In the genomic region with DNA sequence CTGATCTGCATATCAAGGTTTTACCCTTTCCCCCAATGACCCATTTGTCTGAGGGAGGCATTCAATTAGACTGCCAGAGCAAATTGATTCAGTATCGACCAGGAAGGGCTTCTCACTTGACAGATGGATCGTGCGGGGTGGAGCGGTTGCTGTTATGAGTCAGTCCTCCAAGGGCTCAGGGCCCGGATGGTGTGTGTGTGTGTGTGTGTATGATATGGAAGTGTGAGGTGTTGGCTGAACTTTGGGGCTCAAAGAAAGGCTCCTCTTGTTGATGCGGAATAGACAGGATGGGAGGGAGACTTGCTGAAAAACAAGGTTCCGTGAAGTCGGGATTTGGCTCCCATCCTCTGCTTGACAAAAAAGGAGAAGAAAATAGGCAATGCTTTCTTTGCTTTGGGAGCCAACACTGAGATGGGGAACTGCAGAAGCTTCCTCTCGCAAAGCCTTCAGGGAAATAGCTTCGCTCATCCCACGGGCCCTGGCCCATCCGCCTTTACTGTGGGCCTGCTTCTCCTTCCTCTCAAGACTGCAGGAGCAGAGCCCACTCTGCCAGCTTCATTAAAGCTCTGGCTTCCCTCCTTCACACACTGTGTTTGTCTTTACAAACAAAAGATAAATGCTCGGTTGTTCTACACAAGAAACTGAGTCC, we compare ENCODE assay signal across 17 mouse cellular contexts. TPM values are rescaled to one million over a fixed set of nuclear protein-coding genes. Genes with fewer than 3 reads are reported as not detected.
A peak's percentile ranks its signal among the peaks of the same experiment; 100 is the strongest.
DNase-seq lines count a peak whose midpoint lies in the region; ATAC-seq lines count a peak whose summit lies in the region.
"Had no signal": no experiment of that assay in that cellular context is flagged by ENCODE, and none has a peak within 500 bp of the region (broad histone marks: within the 10 kb centered on the region; RNA-seq: fewer than 3 reads in every experiment).

No protein-coding gene starts in this region.

- H3K9me3 ChIP-seq in hindbrain, embryonic 10.5 days: no peaks in the 10 kb centered on the region
- no peaks in the 10 kb centered on the region for H3K9me3 ChIP-seq in hindbrain, embryonic 14.5 days (ENCODE audit: control insufficient read depth, low read length)
- no peaks in the 10 kb centered on the region for H3K9me3 ChIP-seq in neural tube, embryonic 12.5 days
- no peaks in the 10 kb centered on the region for H3K9me3 ChIP-seq in neural tube, embryonic 15.5 days (replicated peaks)
- H3K9me3 ChIP-seq: embryonic facial prominence, embryonic 15.5 days; liver, embryonic 12.5 days had no signal

- ATAC-seq in hindbrain, embryonic 14.5 days (ENCODE audit: low FRiP score): no peak
- peak; percentile 58; the same call in 1 of the 2 replicates for ATAC-seq in neural tube, embryonic 12.5 days (ENCODE audit: low FRiP score, low read depth)
- no peak for ATAC-seq in neural tube, embryonic 15.5 days (ENCODE audit: low FRiP score)
- no peak for ATAC-seq in erythroblast, adult 5-6 weeks (replicated peaks; ENCODE audit: low FRiP score, poor library complexity, severe bottlenecking)
- ATAC-seq: activated CD4-positive, CD25-positive, alpha-beta regulatory T cell, adult 4 months; CD4-positive, CD25-positive, alpha-beta regulatory T cell, adult 4 months; liver, embryonic 12.5 days had no signal

- H3K4me1 ChIP-seq in hindbrain, embryonic 10.5 days (replicated peaks): peaks cover 6% of the 10 kb centered on the region; the same call in 1 of the 2 replicates
- H3K4me1 ChIP-seq in hindbrain, embryonic 14.5 days (replicated peaks; ENCODE audit: control insufficient read depth, insufficient read depth, low read length): peaks cover 7% of the 10 kb centered on the region; the same call in 1 of the 2 replicates
- H3K4me1 ChIP-seq in neural tube, embryonic 12.5 days: peaks cover 6% of the 10 kb centered on the region; the same call in 1 of the 2 replicates
- H3K4me1 ChIP-seq in neural tube, embryonic 15.5 days: 0 out of 2 replicates have a peak, but pooled peaks cover 8% of the 10 kb centered on the region
- H3K4me1 ChIP-seq: embryonic facial prominence, embryonic 15.5 days had no signal

- no peak overlapping the region for H3K4me2 ChIP-seq in hindbrain, embryonic 14.5 days (replicated peaks)
- H3K4me2 ChIP-seq in neural tube, embryonic 12.5 days (replicated peaks): no peak overlapping the region
- no peak overlapping the region for H3K4me2 ChIP-seq in neural tube, embryonic 15.5 days
- H3K4me2 ChIP-seq: embryonic facial prominence, embryonic 15.5 days; liver, embryonic 12.5 days had no signal

- DNase-seq in hindbrain, embryonic 10.5 days (ENCODE audit: low spot score): peak; percentile 26
- no peak for DNase-seq in hindbrain, embryonic 14.5 days (ENCODE audit: low spot score)
- peak; percentile 21 to 44 for DNase-seq in layer of hippocampus, postnatal 14 days (ENCODE audit: low spot score in 2 of 2)
- peak; percentile 24 to 29 for DNase-seq in right cerebral cortex, postnatal 36 days (ENCODE audit: low spot score in 2 of 2)
- DNase-seq in cerebellum, postnatal 14 days: no peak
- DNase-seq: cerebellum, postnatal 25 days; gastrocnemius, adult 2 months; heart, postnatal 4 days; kidney, adult 18-20 months; lung, postnatal 10 days had no signal

- H3K4me3 ChIP-seq in hindbrain, embryonic 10.5 days: no peak overlapping the region
- no peak overlapping the region for H3K4me3 ChIP-seq in hindbrain, embryonic 14.5 days (replicated peaks; ENCODE audit: low read length)
- H3K4me3 ChIP-seq in neural tube, embryonic 12.5 days: no peak overlapping the region
- no peak overlapping the region for H3K4me3 ChIP-seq in neural tube, embryonic 15.5 days (replicated peaks)
- H3K4me3 ChIP-seq: embryonic facial prominence, embryonic 15.5 days; gastrocnemius, adult 2 months; liver, embryonic 12.5 days had no signal

- peak overlapping the region; percentile 54; the same call in 1 of the 2 replicates for H3K27ac ChIP-seq in hindbrain, embryonic 10.5 days
- no peak overlapping the region for H3K27ac ChIP-seq in hindbrain, embryonic 14.5 days
- no peak overlapping the region for H3K27ac ChIP-seq in neural tube, embryonic 12.5 days
- H3K27ac ChIP-seq in neural tube, embryonic 15.5 days (replicated peaks): no peak overlapping the region
- H3K27ac ChIP-seq: embryonic facial prominence, embryonic 15.5 days; gastrocnemius, adult 2 months; liver, embryonic 12.5 days had no signal

- no peak overlapping the region for H3K9ac ChIP-seq in hindbrain, embryonic 14.5 days
- no peak overlapping the region for H3K9ac ChIP-seq in neural tube, embryonic 12.5 days
- H3K9ac ChIP-seq in neural tube, embryonic 15.5 days (replicated peaks): no peak overlapping the region
- H3K9ac ChIP-seq: embryonic facial prominence, embryonic 15.5 days; liver, embryonic 12.5 days had no signal

- no peaks in the 10 kb centered on the region; the same call in 1 of the 2 replicates for H3K27me3 ChIP-seq in hindbrain, embryonic 10.5 days (ENCODE audit: insufficient read depth, poor library complexity, severe bottlenecking)
- no peaks in the 10 kb centered on the region for H3K27me3 ChIP-seq in hindbrain, embryonic 14.5 days (ENCODE audit: control insufficient read depth, insufficient read depth, low read length)
- no peaks in the 10 kb centered on the region for H3K27me3 ChIP-seq in neural tube, embryonic 12.5 days (replicated peaks)
- H3K27me3 ChIP-seq in neural tube, embryonic 15.5 days (replicated peaks): no peaks in the 10 kb centered on the region
- H3K27me3 ChIP-seq: embryonic facial prominence, embryonic 15.5 days; liver, embryonic 12.5 days had no signal

- WGBS in hindbrain, embryonic 10.5 days: 84% methylated on average over 13 of the region's 13 CpGs
- WGBS in hindbrain, embryonic 14.5 days: 70% methylated on average over 13 of the region's 13 CpGs
- 71% methylated on average over 13 of the region's 13 CpGs for WGBS in neural tube, embryonic 12.5 days
- 64% methylated on average over 13 of the region's 13 CpGs for WGBS in neural tube, embryonic 15.5 days

- H3K36me3 ChIP-seq in hindbrain, embryonic 10.5 days: no peaks in the 10 kb centered on the region
- no peaks in the 10 kb centered on the region for H3K36me3 ChIP-seq in hindbrain, embryonic 14.5 days (replicated peaks; ENCODE audit: control insufficient read depth, insufficient read depth)
- no peaks in the 10 kb centered on the region for H3K36me3 ChIP-seq in neural tube, embryonic 12.5 days
- no peaks in the 10 kb centered on the region for H3K36me3 ChIP-seq in neural tube, embryonic 15.5 days
- H3K36me3 ChIP-seq: embryonic facial prominence, embryonic 15.5 days; liver, embryonic 12.5 days had no signal

RNA-seq across cellular contexts. Expression of gene Rasgef1b, which starts 34.0 kb away (rescaled TPM):
- polyA plus RNA-seq in hindbrain, embryonic 10.5 days (2016; fragmentation: Nextera tagmentation; extraction: Ambion mirVana): 9.2 TPM in 2 replicates
- 47.5 and 51.5 TPM in 2 replicates for polyA plus RNA-seq in hindbrain, embryonic 14.5 days (2014; fragmentation: Nextera tagmentation; extraction: Ambion mirVana)
- 39.7 and 41.0 TPM in 2 replicates for polyA plus RNA-seq in neural tube, embryonic 12.5 days (2016; fragmentation: Nextera tagmentation; extraction: Ambion mirVana)
- 48.6 and 53.9 TPM in 2 replicates for polyA plus RNA-seq in neural tube, embryonic 15.5 days (2015; fragmentation: Nextera tagmentation; extraction: Ambion mirVana)
- 10 to 100 TPM; 26.7 to 32.2 TPM for total RNA-seq in layer of hippocampus, postnatal 14 days (2021)
- 2.9 TPM in 1 of 2 replicates, not detected in the other for total RNA-seq in erythroblast, adult 5-6 weeks (2015; ENCODE audit: low replicate concordance)
- total RNA-seq in erythroblast, adult 5-6 weeks (2017; ENCODE audit: low replicate concordance): 1.3 TPM in 1 of 2 replicates, not detected in the other

Comparison
In these comparisons a context has a peak if more than half of its experiments do, and no peak if none do; other contexts are left out.
1. DNase-seq: peak in hindbrain, embryonic 10.5 days (single experiment), layer of hippocampus, postnatal 14 days (2 of 2) and right cerebral cortex, postnatal 36 days (2 of 2); none in hindbrain, embryonic 14.5 days (single experiment) and cerebellum, postnatal 14 days (0 of 2).